Mouse (Mus musculus) liver, postnatal 0 days (tissue): Measurements from ENCODE around the gene Ing2. TPM values are rescaled to one million over a fixed set of nuclear protein-coding genes. Genes with fewer than 3 reads are reported as not detected.

Source experiments
- ATAC-seq: fragments of 200-750 bp; cut with Nextera tagmentation; 2 replicates; pipeline ENCODE4 v1.8.0; 2017; ENCODE audit warnings: mild to moderate bottlenecking, moderate library complexity
- DNase-seq: peaks from one replicate; pipeline ENCODE4 v3.0.0-alpha.2; 2016
- H3K27ac ChIP-seq: fragments of 300-500 bp; sonication (generic); 2 replicates; pipeline ENCODE4 v1.5.1; 2014; ENCODE audit warnings: antibody characterized with exemption, moderate library complexity, mild to moderate bottlenecking, low read depth
- H3K27me3 ChIP-seq: fragments of 300-500 bp; sonication (generic); 2 replicates; pipeline ENCODE4 v1.6.1; 2014; ENCODE audit warnings: low read length, control low read depth, mixed read lengths; ENCODE audit not compliant: insufficient read depth
- H3K36me3 ChIP-seq: fragments of 300-500 bp; sonication (generic); replicated peaks from 2 replicates; pipeline ENCODE4 v1.6.1; 2014; ENCODE audit warnings: mild to moderate bottlenecking, control low read depth, low read length, moderate library complexity, mixed read lengths; ENCODE audit not compliant: insufficient read depth
- H3K4me1 ChIP-seq: fragments of 300-500 bp; sonication (generic); 2 replicates; pipeline ENCODE4 v1.6.1; 2014; ENCODE audit warnings: antibody characterized with exemption, mild to moderate bottlenecking, control low read depth; ENCODE audit not compliant: insufficient read depth
- H3K4me2 ChIP-seq: fragments of 300-500 bp; sonication (generic); 2 replicates; pipeline ENCODE4 v1.6.1; 2014; ENCODE audit warnings: low read depth, mild to moderate bottlenecking, low read length, moderate library complexity, mixed read lengths
- H3K4me3 ChIP-seq: fragments of 300-500 bp; sonication (generic); 2 replicates; pipeline ENCODE4 v1.5.1; 2014; ENCODE audit warnings: low read depth, low read length
- H3K9ac ChIP-seq: fragments of 300-500 bp; sonication (generic); replicated peaks from 2 replicates; pipeline ENCODE4 v1.6.1; 2014; ENCODE audit warnings: mild to moderate bottlenecking, moderate library complexity
- H3K9me3 ChIP-seq: fragments of 300-500 bp; sonication (generic); 2 replicates; pipeline ENCODE4 v1.6.1; 2016; ENCODE audit warnings: mild to moderate bottlenecking, control low read depth, low read length, mixed read lengths
- CTCF ChIP-seq: sonication (generic); IDR thresholded peaks from 2 replicates; pipeline ENCODE4 v1.5.1; 2016; ENCODE audit warnings: antibody characterized with exemption, low read depth
- EP300 ChIP-seq: IDR thresholded peaks from 2 replicates; pipeline ENCODE4 v1.6.1; 2016; ENCODE audit warnings: antibody characterized with exemption, low read depth, mild to moderate bottlenecking
- WGBS: fragments of 180-500 bp; shearing (Covaris S2); extraction: QIAGEN DNeasy Blood & Tissue Kit; methylation state at CpG from one replicate; pipeline ENCODE4 v1.1.7; 2014; ENCODE audit not compliant: insufficient replicate concordance; 5-methylcytosine and 5-hydroxymethylcytosine counted together
- polyA plus RNA-seq: library from polyadenylated mRNA; unstranded; fragments of >200 nt; fragmentation: Nextera tagmentation; extraction: Ambion mirVana; gene quantifications from 2 replicates; pipeline ENCODE4 v1.2.1, GENCODE M21; 2015

Ing2 gene
- polyA plus RNA-seq, 1 experiment from 2014 or later, result 10.3 TPM

GRCm38 (mm10) chr8:47637152-47637551, 38.2 kb downstream of the Ing2 start:
- no peak overlapping the region for H3K4me3 ChIP-seq
- no peak overlapping the region for H3K27ac ChIP-seq
- 57% methylated on average over 4 of the region's 4 CpGs for WGBS

GRCm38 (mm10) chr8:47636032-47636431, 39.3 kb downstream of the Ing2 start:
- no peaks in the 10 kb centered on the region for H3K27me3 ChIP-seq
- no peak for ATAC-seq
- peaks cover 4% of the 10 kb centered on the region for H3K9me3 ChIP-seq
- H3K27ac ChIP-seq, result no peak overlapping the region
- no peak overlapping the region for H3K4me2 ChIP-seq
- no peaks in the 10 kb centered on the region for H3K36me3 ChIP-seq
- 56% methylated on average over 3 of the region's 3 CpGs for WGBS
- H3K9ac ChIP-seq, result no peak overlapping the region
- H3K4me3 ChIP-seq, result no peak overlapping the region
- no peak for DNase-seq
- H3K4me1 ChIP-seq, result no peaks in the 10 kb centered on the region; the same call in 1 of the 2 replicates
- no peak for TF ChIP-seq EP300
- TF ChIP-seq CTCF, result no peak

More at GRCm38 (mm10) chr8:47637152-47637551, 38.2 kb downstream of the Ing2 start:
- no peaks in the 10 kb centered on the region for H3K27me3 ChIP-seq
- H3K4me2 ChIP-seq, result no peak overlapping the region
- DNase-seq (no peak), ATAC-seq (no peak)
- TF ChIP-seq CTCF, result no peak
- no peak for TF ChIP-seq EP300
- H3K9me3 ChIP-seq, result peaks cover 6% of the 10 kb centered on the region
- H3K36me3 ChIP-seq, result no peaks in the 10 kb centered on the region
- H3K4me1 ChIP-seq, result no peaks in the 10 kb centered on the region; the same call in 1 of the 2 replicates
- no peak overlapping the region for H3K9ac ChIP-seq

GRCm38 (mm10) chr8:47634791-47635341, 40.5 kb downstream of the Ing2 start:
- Histone ChIP-seq H3K9ac (no peak overlapping the region), H3K36me3 (no peaks in the 10 kb centered on the region), H3K4me1 (no peaks in the 10 kb centered on the region; the same call in 1 of the 2 replicates), H3K27ac (no peak overlapping the region), H3K4me2 (no peak overlapping the region), H3K27me3 (no peaks in the 10 kb centered on the region), H3K4me3 (no peak overlapping the region), H3K9me3 (peaks cover 4% of the 10 kb centered on the region)
- TF ChIP-seq CTCF (no peak), EP300 (no peak)
- DNase-seq (no peak), ATAC-seq (no peak)
- 37% methylated on average over 10 of the region's 10 CpGs for WGBS

GRCm38 (mm10) chr8:47621144-47621543, 54.2 kb downstream of the Ing2 start:
- Histone ChIP-seq H3K36me3 (no peaks in the 10 kb centered on the region), H3K4me1 (no peaks in the 10 kb centered on the region), H3K27ac (no peak overlapping the region), H3K9me3 (peaks cover 4% of the 10 kb centered on the region; the same call in 1 of the 2 replicates), H3K9ac (no peak overlapping the region), H3K4me2 (no peak overlapping the region), H3K4me3 (no peak overlapping the region), H3K27me3 (no peaks in the 10 kb centered on the region)
- no peak for TF ChIP-seq CTCF
- TF ChIP-seq EP300, result no peak
- ATAC-seq (no peak), DNase-seq (no peak)
- WGBS, result 89% methylated on average over 1 of the region's 1 CpGs

Other genes starting within 250 kb of the Ing2 start
- gene Stox2, start 229.2 kb downstream of the Ing2 start, polyA plus RNA-seq, result 0.51 and 0.54 TPM in 2 replicates
- 9.2 and 10.2 TPM in 2 replicates for gene Trappc11, start 142.1 kb downstream of the Ing2 start, polyA plus RNA-seq
- 32.0 and 34.1 TPM in 2 replicates for gene Rwdd4a, start 141.9 kb downstream of the Ing2 start, polyA plus RNA-seq
- gene Cdkn2aip, start 38.4 kb upstream of the Ing2 start, polyA plus RNA-seq, result 12.8 and 13.7 TPM in 2 replicates
- gene Cldn24, start 146.6 kb upstream of the Ing2 start, polyA plus RNA-seq, result not detected in 2 replicates
- gene Cldn22, start 148.9 kb upstream of the Ing2 start, polyA plus RNA-seq, result not detected in 2 replicates